Mouse (Mus musculus) ovary, adult 10 weeks (tissue): ENCODE data around the gene Nkapd1. TPM values are rescaled to one million over a fixed set of nuclear protein-coding genes. Genes with fewer than 3 reads are reported as not detected.

Experiments
- polyA plus RNA-seq: library from polyadenylated mRNA; stranded (reverse); fragments of 350-450 nt; fragmentation: Illumina TruSeq; extraction: RNeasy Lipid Tissue Mini Kit (QIAGEN cat#74804); gene quantifications from one replicate; pipeline ENCODE4 v1.2.3, GENCODE M21; 2014

Nkapd1 gene
- polyA plus RNA-seq = 157 TPM

GRCm38 (mm10) chr9:50616766-50617603 lies at the start of gene Nkapd1, which contains the start of gene Pih1d2:
Gene Nkapd1, minus strand, starts transcription at chr9:50617464.
Gene Pih1d2, plus strand, starts transcription at chr9:50617321.

GRCm38 (mm10) chr9:50659392-50660217 lies 42.3 kb upstream of the Nkapd1 start, which contains the start of gene Dlat:
Gene Dlat, minus strand, starts transcription at chr9:50659780.

GRCm38 (mm10) chr9:50603189-50603997 lies 13.9 kb downstream of the Nkapd1 start, which contains the start of the genes Sdhd and Timm8b:
Gene Sdhd, minus strand, starts transcription at chr9:50603812.
Gene Timm8b, plus strand, starts transcription at chr9:50603910.

GRCm38 (mm10) chr9:50561145-50561917 lies 55.9 kb downstream of the Nkapd1 start, which contains the start of gene Tex12:
Gene Tex12, minus strand, starts transcription at chr9:50561325.

Other genes with a start within 250 kb of the Nkapd1 start
- 147 TPM for gene Plet1, start 122.9 kb downstream of the Nkapd1 start, polyA plus RNA-seq
- gene Pts, start 88.7 kb downstream of the Nkapd1 start, polyA plus RNA-seq = 124 TPM
- 65.9 TPM for gene Il18, start 62.6 kb downstream of the Nkapd1 start, polyA plus RNA-seq
- gene Bco2, start 62.3 kb downstream of the Nkapd1 start, polyA plus RNA-seq = 4.8 TPM
- gene Tex12, start 56.1 kb downstream of the Nkapd1 start, polyA plus RNA-seq = 2.1 TPM
- 137 TPM for gene Sdhd, start 13.7 kb downstream of the Nkapd1 start, polyA plus RNA-seq
- 85.1 TPM for gene Timm8b, start 13.6 kb downstream of the Nkapd1 start, polyA plus RNA-seq
- gene Pih1d2, start 143 bp downstream of the Nkapd1 start, polyA plus RNA-seq = 10.3 TPM
- gene Dlat, start 42.3 kb upstream of the Nkapd1 start, polyA plus RNA-seq = 84.0 TPM
- 16.8 TPM for gene Dixdc1, start 122.1 kb upstream of the Nkapd1 start, polyA plus RNA-seq
- gene 2310030G06Rik, start 129.1 kb upstream of the Nkapd1 start, polyA plus RNA-seq = 14.3 TPM
- 6.0 TPM for gene Cryab, start 133.9 kb upstream of the Nkapd1 start, polyA plus RNA-seq
- not detected for gene Hspb2, start 134.9 kb upstream of the Nkapd1 start, polyA plus RNA-seq
- 5.1 TPM for gene Fdxacb1, start 150.8 kb upstream of the Nkapd1 start, polyA plus RNA-seq
- gene Alg9, start 157.6 kb upstream of the Nkapd1 start, polyA plus RNA-seq = 10.7 TPM
- 61.9 TPM for gene 1110032A03Rik, start 158.1 kb upstream of the Nkapd1 start, polyA plus RNA-seq
- 32.0 TPM for gene Ppp2r1b, start 227.8 kb upstream of the Nkapd1 start, polyA plus RNA-seq